Mouse (Mus musculus) midbrain, embryonic 14.5 days (tissue): ENCODE data around the gene Miip. TPM values are rescaled to one million over a fixed set of nuclear protein-coding genes. Genes with fewer than 3 reads are reported as not detected.
"Not testable (repeated sequence)": the region's sequence is repeated elsewhere in the genome, so short reads cannot be mapped to it uniquely, and the experiment has no call there.

Experiments
- ATAC-seq: fragments of 200-750 bp; cut with Nextera tagmentation; 2 replicates; pipeline ENCODE4 v1.8.0; 2017; ENCODE audit warnings: moderate number of reproducible peaks, moderate library complexity; ENCODE audit not compliant: low FRiP score, low TSS enrichment
- DNase-seq: peaks from one replicate; pipeline ENCODE4 v3.0.0-alpha.2; 2015
- H3K27ac ChIP-seq: fragments of 300-500 bp; sonication (generic); replicated peaks from 2 replicates; pipeline ENCODE4 v1.5.1; 2014; ENCODE audit warnings: mild to moderate bottlenecking, low read depth, low read length, moderate library complexity
- H3K27me3 ChIP-seq: fragments of 300-500 bp; sonication (generic); 2 replicates; pipeline ENCODE4 v1.6.1; 2014; ENCODE audit warnings: low read length, control low read depth, mixed read lengths; ENCODE audit not compliant: control insufficient read depth, insufficient read depth
- H3K36me3 ChIP-seq: fragments of 300-500 bp; sonication (generic); 2 replicates; pipeline ENCODE4 v1.6.1; 2014; ENCODE audit warnings: low read length, control low read depth; ENCODE audit not compliant: control insufficient read depth, insufficient read depth
- H3K4me1 ChIP-seq: fragments of 300-500 bp; sonication (generic); 2 replicates; pipeline ENCODE4 v1.6.1; 2014; ENCODE audit warnings: mild to moderate bottlenecking, antibody characterized with exemption, low read length, control low read depth; ENCODE audit not compliant: control insufficient read depth, insufficient read depth
- H3K4me2 ChIP-seq: fragments of 300-500 bp; sonication (generic); 2 replicates; pipeline ENCODE4 v1.6.1; 2014; ENCODE audit warnings: mild to moderate bottlenecking, low read length, moderate library complexity
- H3K4me3 ChIP-seq: fragments of 300-500 bp; sonication (generic); replicated peaks from 2 replicates; pipeline ENCODE4 v1.5.1; 2014; ENCODE audit warnings: low read depth, low read length
- H3K9ac ChIP-seq: fragments of 300-500 bp; sonication (generic); replicated peaks from 2 replicates; pipeline ENCODE4 v1.6.1; 2014; ENCODE audit warnings: mild to moderate bottlenecking, low read length, moderate library complexity
- H3K9me3 ChIP-seq: fragments of 300-500 bp; sonication (generic); 2 replicates; pipeline ENCODE4 v1.6.1; 2016; ENCODE audit warnings: low read length, control low read depth, mixed read lengths; ENCODE audit not compliant: control insufficient read depth
- WGBS: fragments of 180-500 bp; shearing (Covaris S2); extraction: QIAGEN DNeasy Blood & Tissue Kit; methylation state at CpG from one replicate; pipeline ENCODE4 v1.1.7; 2014; 5-methylcytosine and 5-hydroxymethylcytosine counted together
- polyA plus RNA-seq: library from polyadenylated mRNA; unstranded; fragments of >200 nt; fragmentation: Nextera tagmentation; extraction: Ambion mirVana; gene quantifications from 2 replicates; pipeline ENCODE4 v1.2.1, GENCODE M21; 2014

The Miip gene
- polyA plus RNA-seq, 1 experiment from 2014 or later: 25.4 TPM

GRCm38 (mm10) chr4:147866056-147866455, 2.6 kb downstream of the Miip start:
- WGBS: 98% methylated on average over 9 of the region's 9 CpGs
- H3K36me3 ChIP-seq: peaks cover 39% of the 10 kb centered on the region
- no peak overlapping the region for H3K9ac ChIP-seq
- DNase-seq (no peak), ATAC-seq (no peak)
- H3K4me1 ChIP-seq: peaks cover 18% of the 10 kb centered on the region
- H3K27me3 ChIP-seq: no peaks in the 10 kb centered on the region
- no peak overlapping the region for H3K4me3 ChIP-seq
- no peak overlapping the region for H3K4me2 ChIP-seq
- no peaks in the 10 kb centered on the region for H3K9me3 ChIP-seq
- H3K27ac ChIP-seq: no peak overlapping the region

GRCm38 (mm10) chr4:147865651-147866050, 3.0 kb downstream of the Miip start:
- DNase-seq (no peak), ATAC-seq (no peak)
- Histone ChIP-seq H3K4me1 (peaks cover 18% of the 10 kb centered on the region), H3K27me3 (no peaks in the 10 kb centered on the region), H3K36me3 (peaks cover 42% of the 10 kb centered on the region), H3K9me3 (no peaks in the 10 kb centered on the region), H3K4me3 (no peak overlapping the region), H3K9ac (no peak overlapping the region), H3K27ac (no peak overlapping the region), H3K4me2 (no peak overlapping the region)
- WGBS: 95% methylated on average over 6 of the region's 6 CpGs

GRCm38 (mm10) chr4:147862051-147862450, 6.6 kb downstream of the Miip start:
- no peak overlapping the region for H3K9ac ChIP-seq
- DNase-seq: no peak
- H3K9me3 ChIP-seq: no peaks in the 10 kb centered on the region
- H3K36me3 ChIP-seq: peaks cover 43% of the 10 kb centered on the region
- WGBS: 91% methylated on average over 3 of the region's 3 CpGs
- no peak for ATAC-seq
- H3K4me2 ChIP-seq: no peak overlapping the region
- no peak overlapping the region for H3K27ac ChIP-seq
- no peaks in the 10 kb centered on the region for H3K27me3 ChIP-seq
- H3K4me1 ChIP-seq: no peaks in the 10 kb centered on the region
- H3K4me3 ChIP-seq: no peak overlapping the region

GRCm38 (mm10) chr4:147850776-147851175, 17.8 kb downstream of the Miip start:
- peaks cover 11% of the 10 kb centered on the region; the same call in 1 of the 2 replicates for H3K4me1 ChIP-seq
- no peaks in the 10 kb centered on the region for H3K36me3 ChIP-seq
- ATAC-seq (no peak), DNase-seq (no peak)
- no peak overlapping the region for H3K27ac ChIP-seq
- 82% methylated on average over 2 of the region's 2 CpGs for WGBS
- H3K27me3 ChIP-seq: no peaks in the 10 kb centered on the region
- no peak overlapping the region for H3K4me3 ChIP-seq
- H3K9me3 ChIP-seq: no peaks in the 10 kb centered on the region
- no peak overlapping the region for H3K4me2 ChIP-seq
- no peak overlapping the region for H3K9ac ChIP-seq

- DNase-seq: no peak
- peak overlapping the region; percentile 73 for H3K4me3 ChIP-seq
- 0 out of 2 replicates have a peak, but pooled peaks cover 4% of the 10 kb centered on the region for H3K9me3 ChIP-seq
- H3K36me3 ChIP-seq: peaks cover 4% of the 10 kb centered on the region; the same call in 1 of the 2 replicates
- ATAC-seq: peak; percentile 79
- peaks cover 11% of the 10 kb centered on the region; the same call in 1 of the 2 replicates for H3K4me1 ChIP-seq
- peak overlapping the region; percentile 47 for H3K9ac ChIP-seq
- no peaks in the 10 kb centered on the region for H3K27me3 ChIP-seq
- H3K27ac ChIP-seq: no peak overlapping the region
- 6% methylated on average over 4 of the region's 4 CpGs for WGBS
- peak overlapping the region; percentile 57 for H3K4me2 ChIP-seq
Measured at GRCm38 (mm10) chr4:147848584-147848991, 20.0 kb downstream of the Miip start.

GRCm38 (mm10) chr4:147847614-147848583, 20.7 kb downstream of the Miip start, which contains the start of gene Zfp933:
Zfp933 (minus strand) TSS chr4:147848366.
- DNase-seq (peak; percentile 96), ATAC-seq (peak; percentile 90)
- H3K9ac ChIP-seq: peak within 1 kb of the TSS; percentile 72
- H3K36me3 ChIP-seq: peaks cover 11% of the 10 kb centered on the region; the same call in 1 of the 2 replicates
- WGBS: 5% methylated on average over 23 of the region's 23 CpGs
- H3K27me3 ChIP-seq: no peaks in the 10 kb centered on the region
- H3K4me2 ChIP-seq: peak within 1 kb of the TSS; percentile 57
- no peak within 1 kb of the TSS for H3K27ac ChIP-seq
- H3K4me3 ChIP-seq: peak within 1 kb of the TSS; percentile 73
- H3K4me1 ChIP-seq: peaks cover 11% of the 10 kb centered on the region; the same call in 1 of the 2 replicates
- peaks cover 11% of the 10 kb centered on the region; the same call in 1 of the 2 replicates for H3K9me3 ChIP-seq

GRCm38 (mm10) chr4:147842871-147843270, 25.7 kb downstream of the Miip start:
- Histone ChIP-seq H3K4me3 (no peak overlapping the region), H3K4me1 (peaks cover 6% of the 10 kb centered on the region; the same call in 1 of the 2 replicates), H3K4me2 (no peak overlapping the region), H3K9ac (no peak overlapping the region), H3K27me3 (no peaks in the 10 kb centered on the region), H3K27ac (no peak overlapping the region), H3K36me3 (peaks cover 26% of the 10 kb centered on the region; the same call in 1 of the 2 replicates), H3K9me3 (peaks cover 29% of the 10 kb centered on the region)
- DNase-seq (no peak), ATAC-seq (no peak)
- WGBS: 96% methylated on average over 3 of the region's 3 CpGs

GRCm38 (mm10) chr4:147839282-147839681, 29.3 kb downstream of the Miip start:
- not testable (repeated sequence) for DNase-seq, ATAC-seq, H3K27ac ChIP-seq, H3K4me1 ChIP-seq, H3K27me3 ChIP-seq, H3K9ac ChIP-seq, H3K4me3 ChIP-seq, H3K4me2 ChIP-seq
- WGBS: over 99% methylated on average over 16 of the region's 26 CpGs
- Histone ChIP-seq H3K9me3 (peaks cover 31% of the 10 kb centered on the region), H3K36me3 (peaks cover 26% of the 10 kb centered on the region; the same call in 1 of the 2 replicates)
